Mouse (Mus musculus): ENCODE measurements around the gene Surf1.
"Not testable (repeated sequence)": the region's sequence is repeated elsewhere in the genome, so short reads cannot be mapped to it uniquely, and the experiment has no call there.

The Surf1 gene

DNA sequence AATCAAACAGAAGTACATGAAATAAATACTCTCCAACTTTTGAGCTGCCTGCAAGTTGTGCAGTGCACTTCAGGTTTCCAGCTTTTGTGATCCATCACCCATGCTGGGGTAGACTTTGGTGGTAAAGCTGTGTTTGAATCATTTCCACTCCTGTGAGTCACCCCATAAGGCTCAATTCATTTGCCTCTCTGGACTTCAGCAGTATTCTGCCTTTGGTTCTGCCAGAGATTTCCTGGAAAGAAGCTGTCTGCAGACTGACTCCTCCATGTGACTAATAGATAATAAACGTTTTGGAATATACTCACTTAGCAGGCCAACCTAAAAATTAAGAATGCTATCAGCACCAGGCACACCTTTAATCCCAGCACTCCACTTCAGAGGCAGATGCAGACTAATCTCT is 15.6 kb downstream of the Surf1 start:
- DNase-seq (ENCODE audit: extremely low spot score) = no peak

GRCm38 (mm10) chr2:26895898-26896297 is 20.4 kb downstream of the Surf1 start:
- no peak for DNase-seq (ENCODE audit: extremely low spot score)

- not testable (repeated sequence) for DNase-seq (ENCODE audit: extremely low spot score)
Observed at GRCm38 (mm10) chr2:26886170-26886569, 30.2 kb downstream of the Surf1 start.

DNA sequence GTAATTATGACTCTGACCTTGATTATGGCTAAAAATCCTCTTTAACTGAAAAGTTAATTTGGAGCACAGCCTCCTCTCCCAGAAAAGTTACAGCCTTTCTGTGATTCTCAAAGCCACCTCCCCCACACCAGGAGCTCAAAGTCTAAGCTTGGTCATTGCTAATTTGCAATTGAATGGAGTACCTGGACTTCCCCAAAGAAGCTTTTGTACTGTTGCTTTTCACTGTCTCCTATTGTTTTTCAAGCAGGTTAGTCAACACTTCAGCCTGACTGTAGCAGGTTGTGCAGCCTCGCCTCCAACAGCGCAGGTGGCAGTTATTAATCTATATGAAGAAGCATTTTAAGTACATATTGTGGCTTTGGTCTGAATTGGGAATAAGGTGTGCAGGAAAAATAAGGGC is 30.8 kb downstream of the Surf1 start:
- not testable (repeated sequence) for DNase-seq (ENCODE audit: extremely low spot score)

DNA sequence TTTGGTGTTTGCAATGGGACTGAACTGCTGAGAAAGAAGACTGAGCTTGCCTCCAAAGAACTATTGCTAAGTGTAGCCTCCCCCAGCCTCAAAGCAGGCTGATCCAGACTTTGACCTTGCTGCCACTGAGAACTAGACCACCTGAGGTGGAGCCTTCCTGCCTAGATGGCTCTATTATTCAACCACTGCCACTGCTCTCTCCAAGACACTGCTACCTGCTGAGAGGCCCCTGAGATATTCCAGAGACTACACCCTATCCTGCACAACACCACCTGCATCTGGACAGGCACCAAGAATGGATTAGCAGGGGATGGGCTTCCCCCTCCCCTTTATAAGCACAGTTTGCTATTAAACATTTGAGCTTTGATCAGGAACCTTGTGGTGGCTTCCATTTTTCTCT is 37.8 kb downstream of the Surf1 start:
- no peak for DNase-seq (ENCODE audit: extremely low spot score)

GRCm38 (mm10) chr2:26870666-26871065 is 45.7 kb downstream of the Surf1 start:
- DNase-seq (ENCODE audit: extremely low spot score) = no peak

DNA sequence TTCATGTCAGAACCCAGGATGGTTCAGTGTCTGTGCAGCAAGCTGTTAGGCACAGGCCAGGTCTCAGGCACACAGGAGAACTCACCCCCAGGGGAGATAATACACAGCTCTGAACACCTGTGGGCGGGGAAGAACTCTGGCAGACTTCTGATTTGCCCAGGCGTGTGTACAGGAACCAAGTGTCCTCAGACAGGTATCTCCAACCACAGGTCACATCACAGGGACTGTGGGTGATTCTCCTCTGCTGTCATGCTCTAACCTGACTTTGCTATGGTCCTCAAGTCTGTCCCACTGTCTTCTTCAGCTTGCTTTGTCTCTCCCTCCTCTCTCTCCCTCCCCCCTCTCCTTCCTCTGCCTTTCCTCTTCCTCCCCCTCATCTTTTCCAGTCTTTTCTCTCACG is 51.5 kb downstream of the Surf1 start, which contains the start of gene Abo:
Gene Abo, minus strand, starts transcription at position 101 of the 400 bp plus-strand sequence.
- DNase-seq (ENCODE audit: extremely low spot score) = no peak

All from embryo, embryonic 9.5 days (tissue).